Mouse (Mus musculus) forebrain, embryonic 14.5 days (tissue): ENCODE measurements around the gene Mal. TPM values are rescaled to one million over a fixed set of nuclear protein-coding genes. Genes with fewer than 3 reads are reported as not detected.
"Not testable (repeated sequence)": the region's sequence is repeated elsewhere in the genome, so short reads cannot be mapped to it uniquely, and the experiment has no call there.

Source experiments
- ATAC-seq: fragments of 200-750 bp; cut with Nextera tagmentation; 2 replicates; pipeline ENCODE4 v1.8.0; 2017; ENCODE audit warnings: mild to moderate bottlenecking, moderate library complexity
- DNase-seq: peaks from one replicate; pipeline ENCODE4 v3.0.0-alpha.2; 2015; ENCODE audit warnings: low spot score
- H3K27ac ChIP-seq: fragments of 300-500 bp; sonication (generic); 2 replicates; pipeline ENCODE4 v1.5.1; 2014; ENCODE audit warnings: low read depth, mild to moderate bottlenecking, control low read depth, low read length, moderate library complexity
- H3K27me3 ChIP-seq: fragments of 300-500 bp; sonication (generic); replicated peaks from 2 replicates; pipeline ENCODE4 v1.6.1; 2014; ENCODE audit warnings: low read length, control low read depth, mixed read lengths; ENCODE audit not compliant: control insufficient read depth, insufficient read depth
- H3K36me3 ChIP-seq: fragments of 300-500 bp; sonication (generic); 2 replicates; pipeline ENCODE4 v1.6.1; 2014; ENCODE audit warnings: low read length, control low read depth; ENCODE audit not compliant: control insufficient read depth, insufficient read depth
- H3K4me1 ChIP-seq: fragments of 300-500 bp; sonication (generic); 2 replicates; pipeline ENCODE4 v1.6.1; 2014; ENCODE audit warnings: antibody characterized with exemption, low read length, control low read depth; ENCODE audit not compliant: control insufficient read depth, insufficient read depth
- H3K4me2 ChIP-seq: fragments of 300-500 bp; sonication (generic); 2 replicates; pipeline ENCODE4 v1.6.1; 2014; ENCODE audit warnings: mild to moderate bottlenecking, control low read depth, low read length
- H3K4me3 ChIP-seq: fragments of 300-500 bp; sonication (generic); 2 replicates; pipeline ENCODE4 v1.5.1; 2014; ENCODE audit warnings: low read depth, low read length, control low read depth
- H3K9ac ChIP-seq: fragments of 300-500 bp; sonication (generic); 2 replicates; pipeline ENCODE4 v1.6.1; 2014; ENCODE audit warnings: mild to moderate bottlenecking, low read length, control low read depth, moderate library complexity
- H3K9me3 ChIP-seq: fragments of 300-500 bp; sonication (generic); replicated peaks from 2 replicates; pipeline ENCODE4 v1.6.1; 2016; ENCODE audit warnings: low read length, control low read depth, mixed read lengths; ENCODE audit not compliant: control insufficient read depth
- WGBS: fragments of 180-500 bp; shearing (Covaris S2); extraction: QIAGEN DNeasy Blood & Tissue Kit; methylation state at CpG from one replicate; pipeline ENCODE4 v1.1.7; 2014; 5-methylcytosine and 5-hydroxymethylcytosine counted together
- polyA plus RNA-seq: library from polyadenylated mRNA; unstranded; fragments of >200 nt; fragmentation: Nextera tagmentation; extraction: Ambion mirVana; gene quantifications from 2 replicates; pipeline ENCODE4 v1.2.1, GENCODE M21; 2014

Mal gene
- polyA plus RNA-seq, 1 experiment from 2014 or later: 0.80 TPM

GRCm38 (mm10) chr2:127608986-127609385, 47.5 kb downstream of the Mal start:
- H3K27ac ChIP-seq: no peak overlapping the region
- H3K4me1 ChIP-seq: no peaks in the 10 kb centered on the region
- peaks cover 26% of the 10 kb centered on the region for H3K36me3 ChIP-seq
- no peak for ATAC-seq
- no peak overlapping the region for H3K4me2 ChIP-seq
- H3K9me3 ChIP-seq: no peaks in the 10 kb centered on the region
- H3K9ac ChIP-seq: 0 out of 2 replicates have a peak overlapping the region, but pooled peaks have one; percentile 17
- WGBS: 4% methylated on average over 5 of the region's 5 CpGs
- H3K27me3 ChIP-seq: no peaks in the 10 kb centered on the region
- no peak overlapping the region for H3K4me3 ChIP-seq
- DNase-seq: no peak

GRCm38 (mm10) chr2:127608234-127608633, 48.3 kb downstream of the Mal start:
- peak; percentile 32; the same call in 1 of the 2 replicates for ATAC-seq
- H3K9me3 ChIP-seq: no peaks in the 10 kb centered on the region
- H3K4me2 ChIP-seq: no peak overlapping the region
- no peak overlapping the region for H3K27ac ChIP-seq
- no peaks in the 10 kb centered on the region for H3K27me3 ChIP-seq
- no peak overlapping the region for H3K4me3 ChIP-seq
- H3K36me3 ChIP-seq: peaks cover 29% of the 10 kb centered on the region
- 47% methylated on average over 3 of the region's 3 CpGs for WGBS
- H3K9ac ChIP-seq: no peak overlapping the region
- DNase-seq: peak; percentile 83
- no peaks in the 10 kb centered on the region for H3K4me1 ChIP-seq

- no peaks in the 10 kb centered on the region for H3K27me3 ChIP-seq
- peaks cover 58% of the 10 kb centered on the region for H3K36me3 ChIP-seq
- no peaks in the 10 kb centered on the region for H3K4me1 ChIP-seq
- H3K9me3 ChIP-seq: no peaks in the 10 kb centered on the region
- no peak overlapping the region for H3K9ac ChIP-seq
- DNase-seq (no peak), ATAC-seq (no peak)
- WGBS: 84% methylated on average over 3 of the region's 3 CpGs
- no peak overlapping the region for H3K4me3 ChIP-seq
- no peak overlapping the region for H3K27ac ChIP-seq
- no peak overlapping the region for H3K4me2 ChIP-seq
Observed at GRCm38 (mm10) chr2:127605203-127605602, 51.3 kb downstream of the Mal start.

- not testable (repeated sequence) for H3K4me2 ChIP-seq, H3K27me3 ChIP-seq, ATAC-seq, H3K9ac ChIP-seq, H3K27ac ChIP-seq, H3K4me3 ChIP-seq, H3K9me3 ChIP-seq, DNase-seq, H3K4me1 ChIP-seq
- WGBS: 95% methylated on average over 6 of the region's 8 CpGs
- H3K36me3 ChIP-seq: peaks cover 76% of the 10 kb centered on the region
Observed at GRCm38 (mm10) chr2:127603383-127603782, 53.1 kb downstream of the Mal start.

- 82% methylated on average over 4 of the region's 4 CpGs for WGBS
- ATAC-seq: no peak
- no peaks in the 10 kb centered on the region for H3K27me3 ChIP-seq
- H3K9ac ChIP-seq: no peak overlapping the region
- no peaks in the 10 kb centered on the region for H3K9me3 ChIP-seq
- H3K4me3 ChIP-seq: no peak overlapping the region
- H3K4me1 ChIP-seq: peaks cover 14% of the 10 kb centered on the region
- DNase-seq: no peak
- H3K36me3 ChIP-seq: peaks cover 44% of the 10 kb centered on the region
- no peak overlapping the region for H3K4me2 ChIP-seq
- no peak overlapping the region for H3K27ac ChIP-seq
Observed at GRCm38 (mm10) chr2:127590840-127591239, 65.7 kb downstream of the Mal start.

GRCm38 (mm10) chr2:127590204-127590603, 66.3 kb downstream of the Mal start:
- Histone ChIP-seq H3K9me3 (no peaks in the 10 kb centered on the region), H3K27ac (no peak overlapping the region), H3K4me3 (no peak overlapping the region), H3K4me1 (peaks cover 14% of the 10 kb centered on the region), H3K36me3 (peaks cover 38% of the 10 kb centered on the region), H3K27me3 (no peaks in the 10 kb centered on the region), H3K9ac (no peak overlapping the region), H3K4me2 (no peak overlapping the region)
- DNase-seq (no peak), ATAC-seq (no peak)
- WGBS: 86% methylated on average over 15 of the region's 15 CpGs

- no peak overlapping the region for H3K4me3 ChIP-seq
Observed at GRCm38 (mm10) chr2:127588897-127589296, 67.6 kb downstream of the Mal start.

GRCm38 (mm10) chr2:127587514-127587844, 69.0 kb downstream of the Mal start:
- ATAC-seq: no peak; the same call in 1 of the 2 replicates

More at GRCm38 (mm10) chr2:127588897-127589296, 67.6 kb downstream of the Mal start:
- H3K36me3 ChIP-seq: peaks cover 25% of the 10 kb centered on the region
- no peak overlapping the region for H3K27ac ChIP-seq
- H3K27me3 ChIP-seq: no peaks in the 10 kb centered on the region
- WGBS: 92% methylated on average over 9 of the region's 9 CpGs
- 0 out of 2 replicates have a peak overlapping the region, but pooled peaks have one; percentile 17 for H3K9ac ChIP-seq
- ATAC-seq: no peak
- H3K4me2 ChIP-seq: no peak overlapping the region
- no peaks in the 10 kb centered on the region for H3K9me3 ChIP-seq
- H3K4me1 ChIP-seq: peaks cover 16% of the 10 kb centered on the region
- DNase-seq: no peak

GRCm38 (mm10) chr2:127586694-127587513, 69.6 kb downstream of the Mal start, which contains the start of the genes Zfp661 and Mrps5:
TSS of gene Zfp661 (minus strand) at chr2:127587094.
TSS of gene Mrps5 (plus strand) at chr2:127587222.
- H3K36me3 ChIP-seq: peaks cover 10% of the 10 kb centered on the region
- H3K9me3 ChIP-seq: no peaks in the 10 kb centered on the region
- DNase-seq (peak; percentile 83), ATAC-seq (peak; percentile 85)
- peak within 1 kb of the TSS; percentile 90 for H3K9ac ChIP-seq
- peak within 1 kb of the TSS; percentile 90 for H3K27ac ChIP-seq
- peak within 1 kb of the TSS; percentile 91 for H3K4me3 ChIP-seq
- H3K27me3 ChIP-seq: no peaks in the 10 kb centered on the region
- WGBS: 4% methylated on average over 39 of the region's 39 CpGs
- H3K4me2 ChIP-seq: peak within 1 kb of the TSS; percentile 73
- H3K4me1 ChIP-seq: peaks cover 20% of the 10 kb centered on the region

More at GRCm38 (mm10) chr2:127587514-127587844, 69.0 kb downstream of the Mal start:
- H3K27me3 ChIP-seq: no peaks in the 10 kb centered on the region
- peaks cover 15% of the 10 kb centered on the region for H3K36me3 ChIP-seq
- H3K4me3 ChIP-seq: peak overlapping the region; percentile 91
- no peaks in the 10 kb centered on the region for H3K9me3 ChIP-seq
- peak overlapping the region; percentile 90 for H3K27ac ChIP-seq
- 0% methylated on average over 22 of the region's 22 CpGs for WGBS
- H3K4me1 ChIP-seq: peaks cover 20% of the 10 kb centered on the region
- peak overlapping the region; percentile 73 for H3K4me2 ChIP-seq
- H3K9ac ChIP-seq: peak overlapping the region; percentile 90
- peak; percentile 19 for DNase-seq
